In genomic region chr2:31974141-31974808, GRCm38 (mm10) we compare ENCODE assay signal across 1 mouse cellular context.
TF ChIP-seq lines count a peak whose summit lies in the region.

Nup214 (plus strand) TSS chr2:31974436.

TF ChIP-seq in MEL, 35 proteins besides CTCF, POLR2A, EP300 and RAD21 (continued from another document):
- TF ChIP-seq BHLHE40 (IDR thresholded peaks at IDR 0.05; ENCODE audit: borderline replicate concordance, low read depth, low read length) = 0 out of 2 replicates have a peak, but pooled peaks have one; percentile 16
- no peak for TF ChIP-seq JUND (IDR thresholded peaks at IDR 0.05; ENCODE audit: low read depth, low read length)
- TF ChIP-seq MAFK (IDR thresholded peaks at IDR 0.05; ENCODE audit: borderline replicate concordance, low read depth, low read length) = no peak
- no peak for TF ChIP-seq USF2 (IDR thresholded peaks at IDR 0.05; ENCODE audit: borderline replicate concordance in 1 of 2, insufficient read depth in 1 of 2, low read depth in 1 of 2, low read length in 2 of 2)
